Mouse (Mus musculus) intestine, embryonic 14.5 days (tissue): Measurements from ENCODE around the gene Ankrd13a. TPM values are rescaled to one million over a fixed set of nuclear protein-coding genes. Genes with fewer than 3 reads are reported as not detected.

Experiments used
- ATAC-seq: fragments of 200-750 bp; cut with Nextera tagmentation; replicated peaks from 2 replicates; pipeline ENCODE4 v1.8.0; 2017; ENCODE audit warnings: low read depth, moderate number of reproducible peaks, moderate TSS enrichment, moderate library complexity; ENCODE audit not compliant: low FRiP score, low TSS enrichment
- DNase-seq: peaks from one replicate; pipeline ENCODE4 v3.0.0-alpha.2; 2018; ENCODE audit warnings: low spot score
- H3K27ac ChIP-seq: fragments of 300-500 bp; sonication (generic); 2 replicates; pipeline ENCODE4 v1.5.1; 2014; ENCODE audit warnings: low read depth, mild to moderate bottlenecking, control low read depth
- H3K27me3 ChIP-seq: fragments of 300-500 bp; sonication (generic); replicated peaks from 2 replicates; pipeline ENCODE4 v1.6.1; 2014; ENCODE audit warnings: low read length, control low read depth; ENCODE audit not compliant: control insufficient read depth, insufficient read depth
- H3K36me3 ChIP-seq: fragments of 300-500 bp; sonication (generic); 2 replicates; pipeline ENCODE4 v1.6.1; 2014; ENCODE audit warnings: low read length, control low read depth; ENCODE audit not compliant: control insufficient read depth, insufficient read depth
- H3K4me1 ChIP-seq: fragments of 300-500 bp; sonication (generic); replicated peaks from 2 replicates; pipeline ENCODE4 v1.6.1; 2014; ENCODE audit warnings: low read length, control low read depth, mixed read lengths; ENCODE audit not compliant: control insufficient read depth, insufficient read depth
- H3K4me2 ChIP-seq: fragments of 300-500 bp; sonication (generic); 2 replicates; pipeline ENCODE4 v1.6.1; 2014; ENCODE audit warnings: low read length
- H3K4me3 ChIP-seq: fragments of 300-500 bp; sonication (generic); 2 replicates; pipeline ENCODE4 v1.5.1; 2014; ENCODE audit warnings: low read depth, low read length, control low read depth, mixed read lengths
- H3K9ac ChIP-seq: fragments of 300-500 bp; sonication (generic); 2 replicates; pipeline ENCODE4 v1.6.1; 2014; ENCODE audit warnings: mild to moderate bottlenecking, low read length
- H3K9me3 ChIP-seq: fragments of 300-500 bp; sonication (generic); 2 replicates; pipeline ENCODE4 v1.6.1; 2016; ENCODE audit warnings: low read length, control low read depth; ENCODE audit not compliant: control insufficient read depth
- WGBS: fragments of 180-500 bp; shearing (Covaris S2); extraction: QIAGEN DNeasy Blood & Tissue Kit; methylation state at CpG from one replicate; pipeline ENCODE4 v1.1.7; 2014; 5-methylcytosine and 5-hydroxymethylcytosine counted together
- polyA plus RNA-seq: library from polyadenylated mRNA; unstranded; fragments of >200 nt; fragmentation: Nextera tagmentation; extraction: Ambion mirVana; gene quantifications from 2 replicates; pipeline ENCODE4 v1.2.1, GENCODE M21; 2014

Gene Ankrd13a
- polyA plus RNA-seq, 1 experiment from 2014 or later: 65.4 TPM

GRCm38 (mm10) chr5:114797253-114797652 lies 22.8 kb downstream of the Ankrd13a start:
- no peaks in the 10 kb centered on the region for H3K9me3 ChIP-seq
- H3K4me1 ChIP-seq: peaks cover 17% of the 10 kb centered on the region; the same call in 1 of the 2 replicates
- peak overlapping the region; percentile 61; the same call in 1 of the 2 replicates for H3K4me2 ChIP-seq
- no peak overlapping the region for H3K4me3 ChIP-seq
- no peak for DNase-seq
- ATAC-seq: no peak
- no peak overlapping the region for H3K27ac ChIP-seq
- peaks cover 50% of the 10 kb centered on the region for H3K36me3 ChIP-seq
- H3K27me3 ChIP-seq: no peaks in the 10 kb centered on the region
- WGBS: 80% methylated on average over 8 of the region's 8 CpGs
- no peak overlapping the region for H3K9ac ChIP-seq

- DNase-seq (no peak), ATAC-seq (no peak)
- Histone ChIP-seq H3K27me3 (no peaks in the 10 kb centered on the region), H3K27ac (no peak overlapping the region), H3K4me2 (no peak overlapping the region), H3K36me3 (peaks cover 64% of the 10 kb centered on the region), H3K9ac (no peak overlapping the region), H3K4me1 (peaks cover 17% of the 10 kb centered on the region; the same call in 1 of the 2 replicates), H3K4me3 (no peak overlapping the region), H3K9me3 (no peaks in the 10 kb centered on the region)
- WGBS: 76% methylated on average over 11 of the region's 11 CpGs
Measured at GRCm38 (mm10) chr5:114799848-114800247, 25.4 kb downstream of the Ankrd13a start.

GRCm38 (mm10) chr5:114801049-114801448 lies 26.6 kb downstream of the Ankrd13a start:
- Histone ChIP-seq H3K4me2 (no peak overlapping the region), H3K9ac (no peak overlapping the region), H3K4me1 (peaks cover 12% of the 10 kb centered on the region; the same call in 1 of the 2 replicates), H3K27me3 (no peaks in the 10 kb centered on the region), H3K27ac (no peak overlapping the region), H3K9me3 (no peaks in the 10 kb centered on the region), H3K36me3 (peaks cover 71% of the 10 kb centered on the region), H3K4me3 (no peak overlapping the region)
- WGBS: 16% methylated on average over 8 of the region's 8 CpGs
- DNase-seq (no peak), ATAC-seq (no peak)

GRCm38 (mm10) chr5:114801841-114802240 lies 27.4 kb downstream of the Ankrd13a start:
- Histone ChIP-seq H3K27ac (no peak overlapping the region), H3K9me3 (no peaks in the 10 kb centered on the region), H3K9ac (no peak overlapping the region), H3K4me2 (no peak overlapping the region), H3K36me3 (peaks cover 71% of the 10 kb centered on the region), H3K27me3 (no peaks in the 10 kb centered on the region), H3K4me1 (peaks cover 4% of the 10 kb centered on the region; the same call in 1 of the 2 replicates), H3K4me3 (no peak overlapping the region)
- ATAC-seq (no peak), DNase-seq (no peak)
- WGBS: 92% methylated on average over 6 of the region's 6 CpGs

DNA sequence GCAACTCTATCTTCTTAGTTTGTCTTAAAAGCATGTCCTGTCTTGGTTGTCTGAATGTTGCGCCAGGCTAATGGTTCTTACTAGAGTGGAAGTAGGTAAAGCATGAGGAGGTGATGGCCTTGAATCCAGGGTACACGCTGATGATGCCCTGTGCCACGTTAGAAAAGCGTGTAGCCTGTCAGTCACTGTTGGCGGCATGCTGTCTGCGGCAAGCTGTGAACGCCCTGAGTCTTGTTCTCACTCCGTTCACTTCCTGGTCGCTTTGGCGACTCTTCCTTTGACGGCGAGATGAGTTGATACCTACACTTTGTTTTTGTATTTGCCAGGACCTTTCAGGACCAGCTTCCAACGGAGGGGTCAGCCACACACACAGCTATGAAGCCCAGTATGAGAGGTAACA lies 28.8 kb downstream of the Ankrd13a start:
- peaks cover 80% of the 10 kb centered on the region for H3K36me3 ChIP-seq
- 88% methylated on average over 13 of the region's 13 CpGs for WGBS

DNA sequence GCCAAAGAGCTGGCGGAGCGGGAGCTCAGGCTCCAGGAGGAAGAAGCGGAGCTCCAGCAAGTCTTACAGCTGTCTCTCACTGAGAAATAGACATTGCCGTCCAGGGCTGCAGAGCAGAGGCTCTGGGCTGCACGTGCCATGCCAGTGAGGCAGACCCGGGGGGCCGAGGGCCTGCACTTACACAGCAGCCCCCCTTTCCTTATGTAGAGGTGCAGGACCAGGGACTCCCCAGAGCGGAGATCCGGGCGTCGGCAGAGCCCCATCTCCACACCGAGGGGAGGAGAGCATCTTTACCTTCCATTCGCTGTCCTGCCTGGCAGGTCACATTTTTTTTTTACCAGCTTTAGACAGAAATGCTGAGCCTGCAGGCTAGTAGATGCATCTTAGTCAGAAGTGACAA lies 29.9 kb downstream of the Ankrd13a start:
- H3K4me3 ChIP-seq: no peak overlapping the region
- H3K9ac ChIP-seq: no peak overlapping the region
- ATAC-seq: no peak
- DNase-seq: no peak
- H3K9me3 ChIP-seq: no peaks in the 10 kb centered on the region
- 93% methylated on average over 13 of the region's 13 CpGs for WGBS
- H3K36me3 ChIP-seq: peaks cover 80% of the 10 kb centered on the region
- H3K4me2 ChIP-seq: no peak overlapping the region
- H3K27me3 ChIP-seq: no peaks in the 10 kb centered on the region
- 0 out of 2 replicates have a peak, but pooled peaks cover 2% of the 10 kb centered on the region for H3K4me1 ChIP-seq
- no peak overlapping the region for H3K27ac ChIP-seq

More for the DNA sequence above, 28.8 kb downstream of the Ankrd13a start:
- no peak overlapping the region for H3K4me2 ChIP-seq
- no peaks in the 10 kb centered on the region for H3K27me3 ChIP-seq
- no peaks in the 10 kb centered on the region for H3K9me3 ChIP-seq
- H3K4me1 ChIP-seq: 0 out of 2 replicates have a peak, but pooled peaks cover 2% of the 10 kb centered on the region
- DNase-seq: no peak
- no peak overlapping the region for H3K4me3 ChIP-seq
- no peak overlapping the region for H3K9ac ChIP-seq
- no peak overlapping the region for H3K27ac ChIP-seq
- ATAC-seq: no peak

DNA sequence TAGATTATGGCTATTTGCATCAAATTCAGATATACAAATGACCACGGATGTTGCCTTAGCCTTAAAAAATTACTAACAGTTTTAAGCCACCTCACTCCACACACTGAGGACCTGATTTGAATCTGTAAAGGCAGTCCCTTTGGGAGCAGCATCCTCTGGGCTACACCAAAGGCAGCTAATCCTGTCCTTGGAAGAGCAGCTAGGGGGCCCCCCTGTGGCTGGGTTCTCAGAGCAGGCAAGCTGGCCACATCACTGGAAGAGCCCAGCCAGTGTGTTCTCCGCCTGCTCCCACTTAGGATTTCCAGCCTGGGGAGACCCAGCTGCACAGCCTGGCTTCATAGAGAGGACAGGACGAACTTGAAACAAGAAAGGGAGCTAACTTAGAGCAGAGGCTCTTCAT lies 30.5 kb downstream of the Ankrd13a start:
- WGBS: 56% methylated on average over 3 of the region's 3 CpGs
- H3K36me3 ChIP-seq: peaks cover 79% of the 10 kb centered on the region
- H3K4me3 ChIP-seq: no peak overlapping the region
- no peak for DNase-seq
- no peak for ATAC-seq
- H3K27me3 ChIP-seq: no peaks in the 10 kb centered on the region
- no peak overlapping the region for H3K9ac ChIP-seq
- H3K9me3 ChIP-seq: no peaks in the 10 kb centered on the region
- no peak overlapping the region for H3K4me2 ChIP-seq
- H3K4me1 ChIP-seq: 0 out of 2 replicates have a peak, but pooled peaks cover 2% of the 10 kb centered on the region
- H3K27ac ChIP-seq: no peak overlapping the region

- no peak for DNase-seq
- H3K4me2 ChIP-seq: no peak overlapping the region
Measured at GRCm38 (mm10) chr5:114805436-114806350, 31.2 kb downstream of the Ankrd13a start.

More at GRCm38 (mm10) chr5:114805436-114806350, 31.2 kb downstream of the Ankrd13a start:
- Histone ChIP-seq H3K36me3 (peaks cover 74% of the 10 kb centered on the region), H3K27me3 (no peaks in the 10 kb centered on the region), H3K9ac (no peak overlapping the region), H3K9me3 (no peaks in the 10 kb centered on the region), H3K27ac (no peak overlapping the region; the same call in 1 of the 2 replicates), H3K4me1 (0 out of 2 replicates have a peak, but pooled peaks cover 2% of the 10 kb centered on the region), H3K4me3 (no peak overlapping the region)
- no peak for ATAC-seq
- 75% methylated on average over 15 of the region's 15 CpGs for whole genome bisulfite sequencing
